Mouse (Mus musculus) layer of hippocampus, adult 18-20 months (tissue): ENCODE measurements at regions not wholly inside any gene's neighbourhood (a gene's known extent, or its start where the extent isn't known, plus 50 kb on each side); places are given as distances from the start of the nearest gene placed in this dataset.

ENCODE experiments used
- DNase-seq, 2 experiments: peaks; one replicate each; pipeline ENCODE4 v3.0.0; 2022; ENCODE audit warnings: low spot score in 2 of 2

DNA sequence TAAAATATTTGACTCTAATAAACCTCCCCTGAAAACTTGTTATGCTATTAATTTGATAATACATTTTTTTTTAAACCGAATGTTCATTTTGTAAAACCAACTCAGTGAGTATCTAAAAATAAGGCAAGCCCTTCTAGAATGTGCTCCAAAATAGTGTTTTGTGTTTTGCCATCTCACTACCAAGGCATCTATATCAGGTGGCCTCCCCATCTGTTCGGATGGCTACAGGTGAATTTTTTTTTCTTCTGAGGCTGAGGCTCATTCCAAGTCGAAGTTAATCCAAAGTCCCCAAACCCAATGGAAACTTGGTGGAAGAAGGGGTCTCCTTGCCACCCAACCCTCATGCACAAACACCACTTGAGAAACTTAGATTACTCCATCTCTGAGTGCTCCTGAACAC lies 396.3 kb upstream of the 3110018I06Rik start:
- no peak for DNase-seq

DNA sequence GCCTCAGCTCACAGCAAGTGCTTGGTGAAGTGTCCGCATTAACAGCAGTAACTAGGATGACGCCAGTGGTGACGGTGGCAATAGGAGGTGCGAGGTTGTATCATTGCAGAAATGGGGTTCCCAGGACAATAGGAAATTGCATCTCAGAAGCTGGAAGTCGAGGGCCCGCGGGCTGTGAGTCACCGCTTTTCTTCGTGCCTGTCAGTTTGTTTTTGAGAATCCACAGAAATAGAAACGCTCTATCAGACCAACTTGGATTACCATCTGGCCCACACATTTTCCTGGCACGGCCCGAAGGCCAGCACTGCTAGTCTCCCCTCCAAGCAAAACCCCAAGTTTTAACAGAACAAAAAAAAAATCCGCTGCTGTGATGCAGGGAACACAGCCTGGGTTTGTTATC lies 395.1 kb upstream of the 3110018I06Rik start:
- DNase-seq = peak; percentile 56 to 82

DNA sequence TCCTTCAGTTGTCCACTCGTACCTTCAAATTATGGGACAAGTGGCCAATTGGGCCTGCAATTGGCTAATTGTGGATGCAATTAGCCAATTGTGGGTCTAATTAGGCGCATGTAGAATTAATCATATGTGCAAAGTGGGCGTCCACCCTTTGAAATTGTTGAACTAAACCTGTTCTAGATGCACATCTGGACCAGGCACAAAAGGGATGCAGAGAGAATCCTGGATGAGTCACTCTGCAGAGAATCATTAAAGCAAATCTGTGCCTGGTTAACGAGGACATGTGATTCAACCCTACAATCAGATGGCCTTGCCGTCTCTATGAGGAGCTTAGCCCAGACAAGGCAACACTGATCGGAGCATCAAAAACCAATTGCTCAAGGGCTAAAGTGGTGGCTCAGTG lies 393.0 kb upstream of the 3110018I06Rik start:
- DNase-seq = no peak

DNA sequence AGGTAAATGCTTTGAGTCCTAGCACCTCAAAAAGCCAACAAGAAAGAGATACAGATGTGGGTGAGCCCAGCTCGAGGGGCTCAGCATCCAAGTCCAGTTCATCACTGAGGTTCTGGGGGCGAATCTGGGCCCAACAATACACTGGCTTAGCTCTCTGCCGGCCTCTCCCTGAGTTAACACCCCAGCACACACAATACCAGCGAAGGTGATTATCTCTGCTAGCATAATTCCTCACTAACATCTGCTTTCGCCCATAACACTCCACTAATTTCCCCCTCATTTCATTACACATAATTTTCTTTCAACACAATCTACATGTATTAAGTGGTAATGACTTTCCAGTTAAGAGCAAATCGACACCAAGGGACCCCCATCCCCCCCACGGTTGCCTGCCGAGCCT lies 383.9 kb upstream of the 3110018I06Rik start:
- no peak for DNase-seq

DNA sequence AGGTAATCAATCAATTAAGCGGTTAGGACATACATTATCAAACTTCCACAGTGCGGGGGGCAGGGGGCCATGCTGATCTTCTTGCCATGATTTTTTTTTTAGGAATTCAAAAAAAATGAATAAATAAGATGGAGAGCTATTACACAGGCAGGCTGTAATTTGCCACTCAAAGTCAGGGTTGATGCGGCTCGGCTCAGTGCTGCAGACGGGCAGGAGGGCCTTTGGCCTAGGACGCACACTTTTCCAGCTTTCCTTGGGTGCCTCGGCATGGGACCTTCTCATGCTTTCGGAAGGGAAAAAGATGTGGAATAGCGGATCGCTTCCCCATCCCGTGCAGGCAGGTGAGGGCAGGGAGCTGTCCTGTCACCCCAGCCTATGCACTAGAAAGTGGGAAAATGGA lies 383.4 kb upstream of the 3110018I06Rik start:
- no peak for DNase-seq

DNA sequence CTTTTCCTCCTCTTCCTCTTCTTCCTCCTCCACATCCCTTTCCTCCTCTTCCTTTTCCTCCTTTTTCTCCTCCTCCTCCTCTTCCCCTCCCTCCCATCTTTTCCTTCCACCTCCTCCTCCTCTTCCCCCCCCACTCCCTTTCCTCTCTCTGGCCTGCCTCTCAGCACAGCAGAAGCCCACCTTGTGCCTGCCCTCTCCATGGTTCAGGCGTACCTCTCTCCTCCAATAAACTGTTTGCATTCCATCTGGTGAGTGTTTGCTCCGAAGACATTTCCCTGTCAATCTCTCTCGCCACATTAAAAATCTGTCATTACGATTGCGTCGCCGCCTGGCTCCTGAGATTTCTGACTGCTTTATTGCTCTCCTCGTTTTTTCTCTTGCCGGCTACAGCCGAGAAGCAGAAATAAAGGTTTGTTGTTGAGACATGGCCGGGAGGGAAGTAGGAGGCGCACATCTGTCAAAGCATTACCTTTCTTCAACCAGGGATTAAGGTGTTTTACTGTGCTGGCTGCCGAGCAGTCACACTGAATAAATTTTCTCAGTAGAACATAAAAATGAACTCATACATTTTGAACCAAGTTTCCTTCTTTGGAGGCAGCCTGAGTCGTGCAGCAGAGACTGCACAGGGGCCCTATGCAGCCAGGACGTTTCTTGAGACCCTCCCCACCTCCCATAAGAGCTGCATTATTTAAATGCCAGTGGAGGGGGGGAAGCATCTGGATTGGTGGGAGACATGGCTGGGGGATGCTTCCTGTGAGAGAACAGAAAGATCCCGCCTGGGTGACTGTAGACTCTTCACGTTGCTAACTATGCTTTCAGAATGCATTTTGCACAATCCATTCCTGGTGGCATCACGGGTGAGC lies 376.3 kb upstream of the 3110018I06Rik start:
- DNase-seq = peak; percentile 45 to 66

DNA sequence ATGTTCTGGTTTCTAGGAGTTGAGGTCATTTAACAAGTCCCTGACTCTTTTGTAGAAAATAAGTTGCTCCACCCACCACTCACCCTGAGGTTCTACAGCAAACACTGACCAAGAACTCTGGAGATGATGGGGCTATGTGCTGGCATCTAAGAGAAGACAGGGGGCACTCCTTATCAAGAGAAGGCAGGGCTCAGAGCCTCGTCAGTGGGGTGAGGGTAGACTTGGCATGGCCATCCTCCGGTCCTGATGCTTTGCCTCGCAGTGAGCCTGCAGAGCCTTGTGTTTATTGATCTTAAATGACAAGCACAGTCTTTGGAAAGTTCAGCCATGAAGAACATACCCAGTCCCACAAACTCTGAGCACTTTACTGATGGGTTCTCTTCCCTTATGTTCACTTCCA lies 370.1 kb upstream of the 3110018I06Rik start:
- DNase-seq = no peak

DNA sequence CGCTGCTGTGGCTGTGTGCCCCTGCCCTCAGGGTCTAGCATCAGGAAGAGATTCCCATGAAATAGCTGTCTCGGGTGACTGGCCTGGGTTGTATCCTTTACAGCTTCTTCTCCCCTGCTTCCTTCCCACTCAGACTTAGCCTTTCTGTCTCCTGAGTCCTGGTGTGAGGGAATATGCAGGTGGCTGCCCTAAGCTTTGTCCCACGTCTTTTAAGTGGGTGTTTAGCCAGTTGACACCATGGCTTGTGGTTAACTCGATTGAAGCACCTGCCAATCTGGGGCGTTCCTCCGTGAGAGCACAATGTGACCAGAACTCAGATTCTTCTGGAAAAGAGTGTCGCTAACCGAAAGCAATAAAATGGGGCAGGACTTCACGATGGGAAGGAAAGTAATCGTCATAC lies 369.4 kb upstream of the 3110018I06Rik start:
- no peak for DNase-seq

DNA sequence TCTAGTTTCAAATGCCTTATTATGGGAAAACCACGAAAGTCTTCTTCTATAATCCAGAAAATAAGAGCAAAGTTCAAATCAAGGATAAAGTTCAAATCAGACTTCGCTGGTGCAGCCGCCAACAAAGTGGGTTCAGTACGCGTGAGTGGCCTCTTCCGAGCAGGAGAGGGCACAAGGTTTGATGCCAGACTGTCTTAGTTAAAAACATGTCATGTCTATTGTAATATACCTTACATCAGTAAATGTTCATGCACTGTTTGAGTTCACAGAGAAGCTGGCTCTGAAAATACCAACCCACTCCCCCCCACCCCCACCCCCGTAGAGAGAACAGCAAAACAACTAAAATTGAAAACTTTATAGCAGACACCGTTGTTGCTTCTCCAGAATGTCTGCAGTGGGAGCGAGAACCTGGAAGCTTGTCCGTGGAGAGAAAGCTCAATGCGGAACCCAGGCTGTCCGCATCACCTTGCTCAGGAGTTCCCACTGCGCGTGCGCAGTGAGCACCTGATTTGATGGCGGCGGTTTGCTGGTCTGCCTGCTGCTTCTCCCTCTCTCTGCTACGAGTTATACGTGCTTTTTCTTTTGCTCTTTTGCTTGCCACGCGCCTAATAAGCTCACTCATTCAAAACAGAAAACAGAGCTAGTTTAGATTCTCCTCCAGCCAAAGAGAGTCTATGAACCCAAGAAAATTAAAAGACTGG lies 367.8 kb upstream of the 3110018I06Rik start:
- DNase-seq = no peak

DNA sequence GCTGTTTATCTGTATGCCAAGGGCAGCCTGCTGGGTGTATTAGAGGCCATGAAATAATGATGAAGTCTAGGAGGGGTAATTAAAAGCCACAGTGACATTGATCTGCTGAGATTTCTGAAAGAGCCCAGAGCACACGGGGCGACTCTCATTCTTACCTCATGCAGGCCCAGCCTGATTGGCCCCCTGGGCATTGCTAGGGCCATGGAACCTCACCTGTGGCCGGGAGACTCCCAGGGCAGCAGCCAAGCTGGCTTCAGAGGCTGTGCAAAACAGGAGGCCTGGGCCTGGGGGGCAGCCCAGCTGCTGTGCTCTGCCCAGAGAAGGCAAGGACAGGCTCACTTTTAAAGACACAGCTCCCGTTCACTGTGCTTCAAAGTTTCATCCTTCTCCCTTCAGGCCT lies 366.4 kb upstream of the 3110018I06Rik start:
- no peak for DNase-seq

DNA sequence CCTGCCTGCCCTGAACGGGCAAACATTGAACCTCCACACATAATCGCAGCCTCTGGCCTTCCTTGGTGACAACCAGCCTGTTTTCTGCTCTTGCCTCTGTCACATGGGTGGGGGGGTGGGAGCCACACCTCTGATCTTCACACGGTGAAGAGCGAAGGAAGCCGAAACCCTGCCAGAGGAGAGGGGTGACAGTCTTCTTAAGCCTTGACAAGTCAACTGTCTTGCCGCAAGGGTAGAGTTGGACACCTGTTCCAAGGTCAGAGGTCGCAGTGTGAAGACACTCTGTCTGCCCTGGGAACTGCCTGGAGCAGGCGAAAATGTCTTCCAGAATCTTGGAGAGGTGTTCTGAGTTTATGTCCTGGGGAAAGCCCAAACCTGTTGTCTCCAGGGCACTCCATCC lies 364.8 kb upstream of the 3110018I06Rik start:
- no peak for DNase-seq

DNA sequence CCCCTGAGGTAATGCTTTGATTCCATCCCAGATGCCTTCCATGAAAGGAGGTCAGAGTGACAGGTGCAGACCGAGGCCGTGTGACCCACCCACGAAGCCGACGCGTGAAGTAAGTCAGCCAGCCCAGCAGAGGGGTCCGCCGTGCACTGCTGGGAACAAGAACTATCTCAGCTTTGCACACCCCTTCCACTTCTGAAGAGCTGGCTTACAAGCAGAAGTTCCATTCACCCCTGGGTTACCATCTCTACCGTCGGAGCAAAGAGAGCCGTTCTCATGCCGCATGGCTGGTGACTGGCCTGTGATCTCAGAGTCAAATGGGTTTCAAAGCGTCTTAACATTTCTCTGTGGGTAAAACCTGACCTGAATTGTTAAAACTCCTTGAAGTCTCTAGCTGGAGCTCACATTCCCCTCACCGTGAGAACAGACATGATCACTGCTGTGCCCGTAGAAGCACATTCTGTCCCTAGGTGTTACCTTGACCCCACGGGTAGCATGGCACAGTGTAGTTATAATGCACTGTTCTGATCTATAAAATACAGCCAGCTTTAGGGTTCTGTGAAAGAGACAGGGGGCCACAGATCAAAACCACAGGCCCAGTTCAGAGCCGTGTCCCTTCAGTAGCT lies 364.1 kb upstream of the 3110018I06Rik start:
- no peak for DNase-seq

DNA sequence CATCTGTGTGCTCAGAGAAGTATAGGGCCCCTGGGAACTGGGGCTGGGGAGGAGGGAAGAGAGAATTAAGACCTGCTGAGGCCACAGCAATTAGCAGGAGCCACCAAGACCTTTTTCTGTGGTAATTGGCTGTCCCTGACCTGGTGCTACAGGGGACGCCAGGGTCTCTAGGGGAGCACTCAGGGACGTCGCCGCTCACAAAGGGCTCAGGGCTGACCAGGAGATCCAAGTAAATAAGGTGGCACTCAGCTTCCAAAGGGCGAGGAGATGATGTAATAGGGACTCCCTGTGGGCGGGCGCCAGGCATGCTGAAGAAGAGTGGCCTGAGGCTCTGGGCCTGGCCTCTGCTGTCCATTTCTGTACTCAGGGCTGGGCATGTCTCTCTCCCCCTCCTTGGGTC lies 363.2 kb upstream of the 3110018I06Rik start:
- no peak for DNase-seq

DNA sequence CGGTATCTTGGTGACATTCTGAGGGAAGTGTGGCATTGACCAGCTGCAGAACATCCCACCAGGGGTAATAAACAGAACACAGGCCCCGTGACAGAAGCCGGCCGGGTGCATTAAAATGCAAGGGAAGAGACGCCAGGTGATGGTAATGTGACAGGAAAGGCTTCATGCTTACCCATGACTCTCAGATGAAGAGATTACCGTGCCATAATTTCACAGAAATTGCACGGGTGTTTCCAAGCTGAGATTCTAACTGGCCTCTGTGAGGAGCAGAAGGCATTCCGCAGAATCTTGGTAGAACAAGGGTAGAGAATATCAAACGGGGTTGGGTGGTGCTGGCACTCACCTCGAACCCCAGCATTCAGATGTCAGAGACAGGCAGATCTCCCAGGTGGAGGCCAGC lies 362.4 kb upstream of the 3110018I06Rik start:
- DNase-seq = no peak

DNA sequence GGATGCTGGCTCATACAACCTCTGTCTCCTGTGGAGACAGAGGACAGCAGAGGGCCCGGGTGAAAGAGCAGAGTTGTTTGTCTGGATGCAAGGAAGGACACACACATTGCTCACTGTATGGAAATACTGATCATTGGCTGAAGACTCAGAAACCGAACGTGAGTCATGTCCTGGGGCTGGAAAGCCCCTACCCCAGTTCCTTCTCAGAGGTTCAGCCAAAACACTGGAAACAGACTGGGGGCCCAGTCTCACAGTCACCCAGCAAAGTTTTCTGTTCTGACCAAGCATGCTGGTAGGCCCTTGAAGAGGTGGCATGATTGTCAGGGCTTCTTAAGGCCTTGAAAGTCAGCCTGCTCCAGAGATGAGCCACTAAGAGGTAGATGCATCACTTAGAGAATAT lies 360.8 kb upstream of the 3110018I06Rik start:
- no peak for DNase-seq

DNA sequence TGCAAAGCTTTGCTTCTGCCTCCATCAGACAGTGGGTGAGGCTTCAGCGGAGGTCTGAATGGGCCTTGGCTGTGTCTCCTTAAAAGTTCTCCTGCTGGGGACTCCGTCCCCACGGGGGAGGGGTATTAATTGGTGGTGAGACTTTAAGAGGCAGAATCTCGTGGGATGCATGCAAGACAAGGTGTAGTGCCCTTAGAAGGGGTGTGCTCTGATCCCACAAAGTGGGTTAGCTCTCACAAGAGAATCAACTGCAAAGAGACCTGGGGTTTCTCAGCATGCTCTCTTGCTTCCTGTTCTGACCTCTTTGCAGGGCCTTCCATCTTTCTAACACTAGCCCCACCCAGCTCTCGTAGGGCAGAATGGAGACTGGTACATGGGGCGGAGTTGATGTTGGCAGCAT lies 359.2 kb upstream of the 3110018I06Rik start:
- DNase-seq = no peak

DNA sequence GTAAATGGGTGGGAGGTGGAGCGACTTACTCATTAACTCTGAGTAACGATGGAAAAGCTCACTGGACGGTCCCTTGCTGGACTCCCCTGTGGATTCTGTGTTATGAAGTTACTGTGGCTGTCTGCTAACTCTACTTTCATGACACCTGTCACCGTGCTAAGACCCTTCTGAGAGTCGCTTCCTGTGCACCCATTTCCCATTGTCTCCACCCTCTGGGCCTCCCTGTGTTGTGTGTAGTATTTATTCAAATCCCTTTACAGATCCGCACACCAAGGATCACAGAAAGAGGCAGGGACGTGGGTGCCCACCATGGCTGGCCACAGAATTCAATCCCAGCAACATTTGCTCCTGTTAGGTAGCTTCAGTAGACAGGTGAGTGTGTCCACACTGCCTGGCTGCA lies 357.1 kb upstream of the 3110018I06Rik start:
- DNase-seq = no peak

DNA sequence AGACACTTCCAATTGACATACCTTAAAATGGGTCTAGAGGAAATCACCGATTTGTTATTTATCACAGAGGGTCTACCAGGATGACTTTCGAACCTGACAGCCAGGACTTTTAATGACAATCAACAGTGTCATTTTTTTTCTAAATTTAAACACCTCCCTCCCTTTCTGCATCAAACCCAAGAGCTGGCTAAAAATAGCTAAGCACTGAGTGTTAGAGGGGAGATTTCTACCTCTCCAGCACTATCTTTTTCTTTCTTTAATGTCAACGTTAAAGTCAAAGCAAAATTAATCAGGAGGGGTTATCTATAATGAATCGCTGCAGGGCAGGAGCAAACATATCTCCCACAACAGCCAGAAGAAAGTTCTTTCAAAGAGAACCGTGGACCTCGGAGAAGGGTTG lies 356.6 kb upstream of the 3110018I06Rik start:
- DNase-seq = no peak

DNA sequence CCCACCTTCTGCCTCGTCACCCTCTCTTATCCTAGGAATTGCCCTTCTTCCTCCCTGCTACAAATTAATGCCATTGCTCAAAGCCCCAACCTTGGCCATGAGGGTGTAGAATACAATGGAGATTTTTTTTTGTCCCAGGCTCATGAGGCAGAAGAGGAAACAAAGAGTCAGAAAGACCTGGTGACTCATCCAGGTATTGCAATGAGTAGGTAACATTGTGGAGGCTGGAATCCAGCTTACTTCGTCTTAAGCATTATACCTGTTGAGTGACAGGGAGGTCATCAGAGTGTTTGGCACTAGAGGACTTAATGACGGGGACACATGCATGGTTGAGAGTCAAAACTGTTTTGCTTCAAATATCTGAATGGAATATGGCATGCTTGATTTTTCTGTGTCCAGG lies 355.9 kb upstream of the 3110018I06Rik start:
- no peak for DNase-seq

DNA sequence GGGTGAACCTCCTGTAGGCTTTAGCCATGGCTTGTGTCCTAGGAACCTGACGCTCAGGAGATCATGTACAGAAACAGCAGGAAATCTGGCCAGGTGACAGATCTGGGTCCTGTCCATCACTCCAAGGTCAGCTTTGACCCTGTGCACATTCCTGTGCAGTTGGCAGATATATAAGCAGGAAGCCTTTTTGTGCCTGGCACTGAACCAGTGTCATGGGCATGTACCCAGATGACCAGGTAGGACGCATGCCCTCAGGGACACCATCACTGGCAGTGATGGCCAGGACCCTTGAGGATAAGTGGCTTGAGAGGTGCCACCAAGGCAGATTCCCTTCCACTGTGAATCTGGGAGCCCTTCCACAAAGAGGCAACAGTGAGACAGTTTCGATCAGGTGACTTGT lies 354.1 kb upstream of the 3110018I06Rik start:
- DNase-seq = no peak

DNA sequence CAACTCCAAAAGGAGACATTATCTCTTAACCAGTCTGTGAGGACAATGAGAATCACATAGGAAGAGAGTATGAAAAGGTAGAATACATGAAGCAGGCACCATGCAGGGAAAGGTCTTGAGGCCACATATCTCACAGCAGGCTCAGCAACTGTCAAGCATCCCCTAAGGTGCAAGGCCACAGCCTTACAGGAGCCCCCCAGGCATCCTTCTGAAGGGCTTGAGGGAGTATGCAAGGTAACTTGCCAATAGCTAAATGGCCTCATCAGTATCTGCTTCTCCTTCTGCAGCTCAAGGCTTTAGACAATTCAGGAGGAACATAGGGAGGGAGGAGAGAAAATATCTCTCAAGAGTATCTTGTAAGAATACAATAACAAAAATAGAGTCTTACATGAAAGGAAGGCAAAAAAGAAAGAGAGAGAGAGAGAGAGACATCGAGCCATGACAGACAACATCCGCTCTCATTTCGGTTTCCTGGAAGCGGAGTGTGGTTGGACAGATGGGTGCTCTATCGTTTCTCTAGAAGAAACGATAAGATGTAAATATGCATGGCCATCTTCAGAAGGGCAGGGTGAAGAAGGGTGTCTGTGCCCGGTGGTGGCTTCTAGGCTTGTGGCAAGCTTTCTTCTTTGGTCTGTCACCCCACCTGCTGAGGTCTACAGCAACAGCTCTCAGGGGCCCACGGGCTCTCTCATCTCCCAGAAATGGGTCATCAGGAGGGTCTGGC lies 349.6 kb upstream of the 3110018I06Rik start:
- DNase-seq = no peak
